Mouse (Mus musculus) stomach, embryonic 14.5 days (tissue): ENCODE measurements around the gene Rab11fip2. TPM values are rescaled to one million over a fixed set of nuclear protein-coding genes. Genes with fewer than 3 reads are reported as not detected.

Experiments
- ATAC-seq: fragments of 200-750 bp; cut with Nextera tagmentation; 2 replicates; pipeline ENCODE4 v1.8.0; 2017; ENCODE audit warnings: low read depth, moderate TSS enrichment; ENCODE audit not compliant: insufficient number of reproducible peaks, insufficient read depth, low FRiP score
- H3K27ac ChIP-seq: fragments of 300-500 bp; sonication (generic); 2 replicates; pipeline ENCODE4 v1.5.1; 2014; ENCODE audit warnings: mild to moderate bottlenecking, low read length, moderate library complexity, mixed read lengths
- H3K27me3 ChIP-seq: fragments of 300-500 bp; sonication (generic); 2 replicates; pipeline ENCODE4 v1.6.1; 2014; ENCODE audit warnings: low read length, control low read depth, mixed read lengths; ENCODE audit not compliant: control insufficient read depth, insufficient read depth
- H3K36me3 ChIP-seq: fragments of 300-500 bp; sonication (generic); 2 replicates; pipeline ENCODE4 v1.6.1; 2014; ENCODE audit warnings: mild to moderate bottlenecking, control low read depth, low read length, moderate library complexity, mixed read lengths; ENCODE audit not compliant: control insufficient read depth, insufficient read depth
- H3K4me1 ChIP-seq: fragments of 300-500 bp; sonication (generic); 2 replicates; pipeline ENCODE4 v1.6.1; 2014; ENCODE audit warnings: low read length, control low read depth, mixed read lengths; ENCODE audit not compliant: control insufficient read depth, insufficient read depth
- H3K4me2 ChIP-seq: fragments of 300-500 bp; sonication (generic); replicated peaks from 2 replicates; pipeline ENCODE4 v1.6.1; 2014; ENCODE audit warnings: low read depth, low read length, control low read depth
- H3K4me3 ChIP-seq: fragments of 300-500 bp; sonication (generic); 2 replicates; pipeline ENCODE4 v1.5.1; 2014; ENCODE audit warnings: low read depth, low read length, control low read depth
- H3K9ac ChIP-seq: fragments of 300-500 bp; sonication (generic); replicated peaks from 2 replicates; pipeline ENCODE4 v1.6.1; 2014; ENCODE audit warnings: low read depth, mild to moderate bottlenecking, control low read depth, low read length, moderate library complexity, mixed read lengths
- H3K9me3 ChIP-seq: fragments of 300-500 bp; sonication (generic); 2 replicates; pipeline ENCODE4 v1.6.1; 2016; ENCODE audit warnings: low read depth, low read length, control low read depth; ENCODE audit not compliant: control insufficient read depth
- WGBS: fragments of 180-500 bp; shearing (Covaris S2); extraction: QIAGEN DNeasy Blood & Tissue Kit; methylation state at CpG from one replicate; pipeline ENCODE4 v1.1.7; 2014; 5-methylcytosine and 5-hydroxymethylcytosine counted together
- polyA plus RNA-seq: library from polyadenylated mRNA; unstranded; fragments of >200 nt; fragmentation: Nextera tagmentation; extraction: Ambion mirVana; gene quantifications from 2 replicates; pipeline ENCODE4 v1.2.1, GENCODE M21; 2014

Rab11fip2 gene
- polyA plus RNA-seq, 1 experiment from 2014 or later = 6.5 TPM

DNA sequence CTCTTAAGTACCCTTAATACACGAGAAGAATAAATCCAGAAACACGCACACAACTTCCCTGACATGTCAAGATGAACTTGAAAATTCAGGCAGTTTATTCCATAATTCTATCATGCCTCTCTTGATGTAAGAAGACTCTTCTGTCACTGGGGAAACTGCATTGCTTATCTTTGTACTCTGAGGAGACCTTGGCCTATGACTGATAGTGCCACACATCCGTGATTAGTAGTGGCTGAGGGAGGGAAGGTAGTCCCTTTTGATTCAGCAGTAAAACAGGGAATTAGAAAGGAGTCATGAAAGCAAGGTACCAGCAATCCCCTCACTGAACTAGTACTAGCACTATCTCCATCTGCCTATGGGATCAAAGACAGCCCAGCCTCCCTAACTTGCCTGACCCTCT is 22.6 kb downstream of the Rab11fip2 start:
- Histone ChIP-seq H3K4me1 (no peaks in the 10 kb centered on the region), H3K27me3 (no peaks in the 10 kb centered on the region), H3K27ac (no peak overlapping the region), H3K36me3 (no peaks in the 10 kb centered on the region), H3K9me3 (no peaks in the 10 kb centered on the region), H3K4me3 (no peak overlapping the region), H3K4me2 (no peak overlapping the region), H3K9ac (no peak overlapping the region)
- 74% methylated on average over 3 of the region's 3 CpGs for WGBS
- no peak for ATAC-seq

DNA sequence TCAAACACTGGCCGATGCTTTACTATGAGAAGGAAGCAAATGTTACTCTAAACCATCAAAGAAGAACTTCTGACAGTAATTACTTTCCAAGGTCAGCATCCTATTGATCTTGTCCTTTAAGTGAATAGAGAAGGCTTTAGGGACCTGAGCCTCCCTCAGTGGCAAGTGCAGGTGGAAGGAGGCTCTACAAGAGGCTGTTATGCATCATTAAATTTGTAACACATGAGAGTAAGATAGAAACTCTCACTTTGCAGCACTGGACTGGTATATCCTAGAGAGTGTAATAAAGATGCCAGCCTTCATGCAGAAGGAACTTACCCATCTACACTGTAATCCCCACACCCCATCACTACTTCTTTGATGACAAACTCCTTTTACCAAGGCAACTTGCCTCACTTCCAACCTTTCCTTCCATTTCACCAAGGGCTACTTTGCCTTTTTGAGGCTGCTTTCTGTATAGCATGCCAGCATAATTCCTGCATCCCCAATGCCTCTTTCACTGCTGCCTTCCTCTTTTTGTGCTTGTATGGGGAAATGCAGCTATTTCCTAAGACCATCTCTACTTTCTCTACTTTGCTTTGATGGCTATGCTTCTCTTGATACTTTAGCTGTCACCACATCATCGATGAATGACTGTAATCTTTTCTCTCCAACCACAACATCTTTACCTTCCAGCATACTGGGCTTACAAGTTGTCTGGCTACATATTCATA is 25.4 kb downstream of the Rab11fip2 start:
- no peak overlapping the region for H3K27ac ChIP-seq
- no peaks in the 10 kb centered on the region for H3K27me3 ChIP-seq
- ATAC-seq = no peak
- H3K4me1 ChIP-seq = no peaks in the 10 kb centered on the region
- WGBS = 61% methylated on average over 2 of the region's 2 CpGs
- no peak overlapping the region for H3K4me3 ChIP-seq
- H3K9ac ChIP-seq = no peak overlapping the region
- no peaks in the 10 kb centered on the region; the same call in 1 of the 2 replicates for H3K36me3 ChIP-seq
- no peaks in the 10 kb centered on the region for H3K9me3 ChIP-seq
- no peak overlapping the region for H3K4me2 ChIP-seq

DNA sequence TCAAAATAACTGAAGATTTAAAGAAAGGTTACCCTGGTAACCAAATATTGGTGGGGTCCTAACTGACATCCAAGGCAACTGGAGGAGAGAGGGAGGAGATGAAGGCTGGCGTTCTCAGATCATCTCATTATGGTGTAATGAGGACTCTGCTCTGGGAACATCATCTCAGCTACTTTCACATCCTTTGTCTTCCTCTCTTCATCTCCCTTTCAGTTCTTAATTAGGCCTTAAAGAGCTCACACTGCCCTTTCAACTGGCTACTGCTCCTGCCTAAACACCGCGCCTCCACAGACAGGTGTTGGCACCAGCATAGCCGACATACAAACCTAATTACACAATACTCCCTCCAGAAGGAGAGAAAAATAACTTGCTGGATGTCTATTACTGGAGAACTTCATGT is 31.9 kb downstream of the Rab11fip2 start:
- Histone ChIP-seq H3K27ac (no peak overlapping the region), H3K9me3 (no peaks in the 10 kb centered on the region), H3K4me3 (no peak overlapping the region), H3K27me3 (no peaks in the 10 kb centered on the region), H3K4me1 (no peaks in the 10 kb centered on the region), H3K36me3 (no peaks in the 10 kb centered on the region; the same call in 1 of the 2 replicates), H3K4me2 (no peak overlapping the region), H3K9ac (no peak overlapping the region)
- ATAC-seq = no peak
- 76% methylated on average over 4 of the region's 4 CpGs for WGBS

DNA sequence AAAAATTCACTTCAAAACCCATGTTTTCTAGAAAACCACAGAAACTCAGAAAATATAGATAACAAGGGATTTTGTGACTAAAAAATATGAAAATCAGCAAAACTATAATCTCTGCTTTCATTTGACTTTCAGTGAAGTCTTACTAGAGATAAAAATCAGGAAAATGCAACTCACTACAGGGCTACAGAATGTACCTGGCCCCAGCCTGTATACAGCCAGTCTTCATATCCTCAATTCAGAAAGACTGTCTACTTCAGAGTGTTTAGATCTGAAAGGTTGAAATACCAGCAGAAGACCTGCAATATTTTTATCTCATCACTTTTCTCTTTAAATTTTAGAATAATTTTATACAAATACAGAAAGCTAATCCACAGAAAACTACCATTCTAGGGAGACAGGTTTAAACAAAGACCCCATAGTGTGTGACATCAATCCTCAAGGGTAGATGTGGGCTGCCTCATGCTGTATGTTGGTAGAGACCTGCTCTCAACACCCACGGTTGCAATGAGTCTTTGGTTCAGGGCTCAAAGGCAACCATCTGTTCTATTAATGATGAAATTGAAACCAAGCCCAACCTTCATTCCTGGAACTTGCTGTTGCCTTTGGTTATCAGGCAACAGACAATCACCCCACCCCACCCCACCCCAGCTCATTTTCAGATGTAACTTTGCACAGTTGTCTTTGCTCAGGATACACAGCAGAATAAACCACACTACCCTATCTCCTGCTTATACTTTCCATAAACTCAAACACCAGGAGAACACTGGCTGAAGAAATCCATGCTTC is 38.0 kb downstream of the Rab11fip2 start:
- 77% methylated on average over 1 of the region's 1 CpGs for WGBS
- Histone ChIP-seq H3K27ac (no peak overlapping the region), H3K9ac (no peak overlapping the region), H3K4me2 (no peak overlapping the region), H3K9me3 (no peaks in the 10 kb centered on the region), H3K4me1 (no peaks in the 10 kb centered on the region), H3K4me3 (no peak overlapping the region), H3K27me3 (no peaks in the 10 kb centered on the region), H3K36me3 (peaks cover 3% of the 10 kb centered on the region; the same call in 1 of the 2 replicates)
- no peak; the same call in 1 of the 2 replicates for ATAC-seq

DNA sequence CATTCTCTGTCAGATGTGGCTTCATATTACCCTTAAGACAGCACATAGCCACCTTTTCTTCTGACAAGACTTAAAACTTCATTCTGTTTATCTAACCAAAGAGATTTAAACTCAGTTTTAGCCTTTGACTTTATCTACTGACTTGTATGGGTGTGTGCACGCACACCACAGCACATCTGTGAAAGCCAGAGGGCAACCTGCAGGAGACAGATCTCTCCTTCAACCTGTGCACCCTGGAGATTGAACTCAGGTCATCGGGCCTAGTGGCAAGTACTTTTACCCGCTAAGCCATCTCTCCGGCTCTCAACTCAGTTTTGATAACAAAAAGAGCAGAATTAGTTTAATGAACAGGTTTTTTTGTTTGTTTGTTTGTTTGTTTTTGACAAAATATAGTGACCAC is 43.5 kb downstream of the Rab11fip2 start:
- Histone ChIP-seq H3K27me3 (no peaks in the 10 kb centered on the region), H3K4me3 (no peak overlapping the region), H3K9ac (no peak overlapping the region), H3K27ac (no peak overlapping the region), H3K9me3 (no peaks in the 10 kb centered on the region), H3K4me1 (no peaks in the 10 kb centered on the region), H3K4me2 (no peak overlapping the region), H3K36me3 (peaks cover 2% of the 10 kb centered on the region; the same call in 1 of the 2 replicates)
- no peak for ATAC-seq
- 82% methylated on average over 4 of the region's 4 CpGs for WGBS

DNA sequence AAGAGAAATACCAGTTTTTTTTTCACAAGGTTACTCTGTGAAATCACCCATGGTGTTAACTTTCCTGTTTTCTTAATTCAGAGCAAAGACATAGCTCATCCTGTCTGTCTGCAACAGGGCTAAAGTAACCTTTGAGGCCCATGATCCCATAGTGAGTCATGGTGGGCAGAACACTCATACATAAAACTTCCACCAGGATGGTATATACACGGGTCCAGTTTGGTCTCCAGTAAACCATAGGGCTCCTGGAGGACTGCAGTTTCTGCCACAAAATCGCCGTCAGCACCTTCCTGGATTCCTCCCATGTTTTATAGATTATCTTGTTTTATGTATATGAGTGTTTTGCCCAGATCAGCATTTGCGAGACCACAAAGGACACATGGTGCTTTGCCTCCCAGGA is 45.2 kb downstream of the Rab11fip2 start:
- Histone ChIP-seq H3K4me1 (no peaks in the 10 kb centered on the region), H3K36me3 (peaks cover 2% of the 10 kb centered on the region; the same call in 1 of the 2 replicates), H3K4me2 (no peak overlapping the region), H3K27me3 (no peaks in the 10 kb centered on the region), H3K9me3 (no peaks in the 10 kb centered on the region), H3K9ac (no peak overlapping the region), H3K27ac (no peak overlapping the region), H3K4me3 (no peak overlapping the region)
- no peak for ATAC-seq
- WGBS = 84% methylated on average over 4 of the region's 4 CpGs

DNA sequence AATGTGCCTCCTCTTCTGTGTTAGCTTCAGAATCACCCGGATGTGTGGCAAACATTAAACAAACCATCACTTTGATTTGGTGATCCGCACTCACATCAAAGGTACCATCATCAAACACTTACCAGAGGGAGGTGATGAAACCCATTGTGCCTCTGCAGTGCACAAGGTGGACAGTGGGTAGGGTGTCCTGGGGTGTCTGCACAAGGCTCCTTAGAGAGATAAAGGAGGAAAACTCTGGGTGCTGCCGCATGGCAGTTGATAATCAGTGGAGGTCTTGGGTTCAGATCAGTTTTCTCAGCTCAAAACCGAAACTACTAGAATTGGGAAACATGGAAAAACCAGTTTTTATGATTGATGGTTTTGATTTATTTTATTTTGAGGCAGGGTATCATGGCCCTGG is 54.1 kb downstream of the Rab11fip2 start:
- Histone ChIP-seq H3K27me3 (no peaks in the 10 kb centered on the region), H3K9ac (no peak overlapping the region), H3K36me3 (no peaks in the 10 kb centered on the region), H3K9me3 (no peaks in the 10 kb centered on the region), H3K4me1 (no peaks in the 10 kb centered on the region), H3K27ac (no peak overlapping the region), H3K4me2 (no peak overlapping the region), H3K4me3 (no peak overlapping the region)
- no peak for ATAC-seq
- WGBS = 80% methylated on average over 4 of the region's 4 CpGs

DNA sequence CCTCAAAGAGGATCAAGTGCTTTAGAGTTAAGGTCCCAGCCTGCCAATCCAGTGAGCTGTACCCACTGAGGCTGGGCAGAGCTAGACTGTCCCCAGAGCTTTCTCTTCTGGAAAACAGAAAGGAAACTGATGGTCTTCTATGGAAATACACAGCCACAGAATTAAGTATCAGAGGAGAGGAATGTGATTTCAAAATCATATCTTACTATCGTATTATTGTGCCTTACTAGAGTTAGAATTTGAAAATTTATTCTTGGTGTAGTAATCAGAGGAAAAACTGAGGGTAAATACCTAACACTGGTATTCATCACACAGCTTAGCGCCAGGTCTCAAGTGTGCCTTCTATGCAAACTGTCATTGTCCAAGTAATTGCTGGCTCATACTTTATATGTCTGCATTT is 54.6 kb downstream of the Rab11fip2 start:
- no peaks in the 10 kb centered on the region for H3K36me3 ChIP-seq
- no peak for ATAC-seq
- H3K4me1 ChIP-seq = no peaks in the 10 kb centered on the region
- H3K9me3 ChIP-seq = no peaks in the 10 kb centered on the region
- H3K27me3 ChIP-seq = no peaks in the 10 kb centered on the region
- H3K4me2 ChIP-seq = no peak overlapping the region
- H3K27ac ChIP-seq = no peak overlapping the region
- H3K4me3 ChIP-seq = no peak overlapping the region
- 94% methylated on average over 2 of the region's 2 CpGs for WGBS
- H3K9ac ChIP-seq = no peak overlapping the region
